Mouse (Mus musculus) lung, adult 2 months (tissue): ENCODE measurements around the gene Uso1.

Source experiments
- CTCF ChIP-seq: fragments of 200-500 bp; IDR thresholded peaks from 2 replicates; pipeline ENCODE4 v1.5.1; 2011; ENCODE audit warnings: mild to moderate bottlenecking, low read length, control low read depth; ENCODE audit not compliant: insufficient read depth
- POLR2A ChIP-seq: fragments of 200-500 bp; IDR thresholded peaks from 2 replicates; pipeline ENCODE4 v1.6.1; 2011; ENCODE audit warnings: low read depth, mild to moderate bottlenecking, control low read depth, low read length, borderline replicate concordance; ENCODE audit errors: extremely low read depth

- TF ChIP-seq CTCF: no peak
- TF ChIP-seq POLR2A: no peak
Observed at GRCm38 (mm10) chr5:92112585-92112984, 25.2 kb upstream of the Uso1 start.
